Mouse (Mus musculus) testis, adult 2 months (tissue): ENCODE data around the gene Tenm3. TPM values are rescaled to one million over a fixed set of nuclear protein-coding genes. Genes with fewer than 3 reads are reported as not detected.

Source experiments
- H3K27ac ChIP-seq: fragments of 200-500 bp; 2 replicates; pipeline ENCODE4 v1.5.1; 2012; ENCODE audit warnings: low read depth, low read length; ENCODE audit not compliant: control insufficient read depth, insufficient read depth
- H3K27me3 ChIP-seq: fragments of 200-500 bp; 2 replicates; pipeline ENCODE4 v1.6.1; 2012; ENCODE audit warnings: mild to moderate bottlenecking, low read length, moderate library complexity; ENCODE audit not compliant: control insufficient read depth, insufficient read depth
- H3K36me3 ChIP-seq: fragments of 200-500 bp; 2 replicates; pipeline ENCODE4 v1.6.1; 2012; ENCODE audit warnings: mild to moderate bottlenecking, low read length; ENCODE audit not compliant: control insufficient read depth, insufficient read depth
- H3K4me1 ChIP-seq: fragments of 200-500 bp; 2 replicates; pipeline ENCODE4 v1.6.1; 2012; ENCODE audit warnings: low read length; ENCODE audit not compliant: control insufficient read depth, insufficient read depth
- H3K4me3 ChIP-seq: fragments of 200-500 bp; 2 replicates; pipeline ENCODE4 v1.5.1; 2012; ENCODE audit warnings: low read depth, mild to moderate bottlenecking, low read length, moderate library complexity, mixed read lengths; ENCODE audit not compliant: control insufficient read depth
- CTCF ChIP-seq: fragments of 200-500 bp; IDR thresholded peaks from 2 replicates; pipeline ENCODE4 v1.5.1; 2012; ENCODE audit warnings: low read depth, mild to moderate bottlenecking, inconsistent platforms, low read length, moderate library complexity; ENCODE audit not compliant: control insufficient read depth, insufficient read depth, insufficient replicate concordance
- POLR2A ChIP-seq: fragments of 200-500 bp; IDR thresholded peaks from 2 replicates; pipeline ENCODE4 v1.6.1; 2012; ENCODE audit warnings: low read depth, mild to moderate bottlenecking, inconsistent platforms, low read length, moderate library complexity; ENCODE audit not compliant: control insufficient read depth
- polyA plus RNA-seq: library from polyadenylated mRNA; depleted of rRNA; stranded (reverse); fragments of >200 nt; gene quantifications from 2 replicates; pipeline ENCODE4 v1.2.3, GENCODE M21; 2012; rRNA removed

The Tenm3 gene
- 4.2 and 4.5 TPM in 2 replicates for polyA plus RNA-seq

GRCm38 (mm10) chr8:48843931-48844285 lies at the start of gene Tenm3:
TSS of gene Tenm3 (minus strand) at chr8:48843951.
- no peaks in the 10 kb centered on the region for H3K27me3 ChIP-seq
- no peak within 1 kb of the TSS for H3K27ac ChIP-seq
- H3K4me1 ChIP-seq = peaks cover 12% of the 10 kb centered on the region
- no peaks in the 10 kb centered on the region for H3K36me3 ChIP-seq
- TF ChIP-seq CTCF = no peak
- no peak for TF ChIP-seq POLR2A
- H3K4me3 ChIP-seq = peak within 1 kb of the TSS; percentile 84

- no peak overlapping the region for H3K4me3 ChIP-seq
- TF ChIP-seq CTCF (no peak), POLR2A (no peak)
- H3K27ac ChIP-seq = no peak overlapping the region
- no peaks in the 10 kb centered on the region for H3K4me1 ChIP-seq
- no peaks in the 10 kb centered on the region for H3K27me3 ChIP-seq
- H3K36me3 ChIP-seq = no peaks in the 10 kb centered on the region
Measured at GRCm38 (mm10) chr8:48890216-48890765, 46.5 kb upstream of the Tenm3 start.

GRCm38 (mm10) chr8:48884270-48884669 lies 40.5 kb upstream of the Tenm3 start:
- Histone ChIP-seq H3K27ac (no peak overlapping the region), H3K36me3 (no peaks in the 10 kb centered on the region), H3K4me1 (no peaks in the 10 kb centered on the region), H3K4me3 (no peak overlapping the region), H3K27me3 (no peaks in the 10 kb centered on the region)
- TF ChIP-seq CTCF (no peak), POLR2A (no peak)

- TF ChIP-seq POLR2A (no peak), CTCF (no peak)
- H3K27ac ChIP-seq = no peak overlapping the region
- no peak overlapping the region for H3K4me3 ChIP-seq
- no peaks in the 10 kb centered on the region for H3K36me3 ChIP-seq
- H3K4me1 ChIP-seq = no peaks in the 10 kb centered on the region
- H3K27me3 ChIP-seq = no peaks in the 10 kb centered on the region
Measured at GRCm38 (mm10) chr8:48880585-48880984, 36.8 kb upstream of the Tenm3 start.

GRCm38 (mm10) chr8:48865972-48866371 lies 22.2 kb upstream of the Tenm3 start:
- TF ChIP-seq POLR2A (no peak), CTCF (no peak)
- Histone ChIP-seq H3K4me1 (no peaks in the 10 kb centered on the region), H3K27ac (no peak overlapping the region), H3K27me3 (no peaks in the 10 kb centered on the region), H3K4me3 (no peak overlapping the region), H3K36me3 (no peaks in the 10 kb centered on the region)

GRCm38 (mm10) chr8:48865485-48865884 lies 21.7 kb upstream of the Tenm3 start:
- Histone ChIP-seq H3K27me3 (no peaks in the 10 kb centered on the region), H3K27ac (no peak overlapping the region), H3K4me3 (no peak overlapping the region), H3K4me1 (no peaks in the 10 kb centered on the region), H3K36me3 (no peaks in the 10 kb centered on the region)
- no peak for TF ChIP-seq POLR2A
- TF ChIP-seq CTCF = no peak

DNA sequence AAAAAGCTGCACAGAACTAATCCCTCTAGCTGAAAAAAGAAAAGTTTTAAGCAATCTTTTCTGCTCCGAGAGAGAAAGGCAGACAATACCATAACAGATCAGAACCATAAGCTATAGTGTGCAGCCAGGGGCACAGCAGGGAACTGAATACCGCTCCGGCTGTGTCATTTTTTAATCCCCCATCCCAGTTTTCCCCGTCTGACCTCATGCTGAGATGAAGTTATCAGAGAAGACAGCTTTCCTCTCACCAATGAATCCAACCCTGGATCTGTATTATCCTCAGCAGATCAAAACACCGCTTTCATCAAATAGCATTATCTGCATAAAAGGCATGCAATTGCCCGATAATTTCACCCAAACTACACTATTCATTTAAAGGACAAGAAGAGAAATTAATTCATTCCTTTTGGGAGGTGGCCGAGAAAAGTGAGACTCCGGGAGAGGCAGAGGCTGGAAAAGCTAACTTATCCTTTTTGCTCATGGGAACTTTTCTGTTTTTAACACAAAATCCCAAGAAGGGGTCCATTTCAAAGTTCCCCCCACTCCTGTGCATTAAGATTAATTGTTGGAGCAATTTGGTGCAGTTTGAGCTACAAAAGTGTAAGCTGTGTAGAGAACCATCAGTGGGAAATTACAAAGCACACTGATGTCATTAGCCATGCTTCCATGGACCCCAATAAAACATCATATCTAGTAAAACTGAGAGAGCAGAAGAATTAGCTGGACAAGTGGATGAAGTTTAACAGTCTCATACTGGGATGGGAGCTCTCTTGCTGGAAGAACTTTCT lies 6.7 kb upstream of the Tenm3 start:
- no peaks in the 10 kb centered on the region for H3K36me3 ChIP-seq
- H3K27ac ChIP-seq = no peak overlapping the region
- no peaks in the 10 kb centered on the region for H3K27me3 ChIP-seq
- TF ChIP-seq POLR2A (no peak), CTCF (no peak)
- H3K4me1 ChIP-seq = no peaks in the 10 kb centered on the region
- H3K4me3 ChIP-seq = no peak overlapping the region
